Mouse (Mus musculus) embryonic facial prominence, embryonic 14.5 days (tissue): ENCODE results near the gene Tldc2. TPM values are rescaled to one million over a fixed set of nuclear protein-coding genes. Genes with fewer than 3 reads are reported as not detected.
A peak's percentile ranks its signal among the peaks of the same experiment; 100 is the strongest.

Source experiments
- ATAC-seq: fragments of 200-750 bp; cut with Nextera tagmentation; 2 replicates; pipeline ENCODE4 v1.8.0; 2017; ENCODE audit warnings: low read depth, moderate number of reproducible peaks, moderate TSS enrichment
- DNase-seq: peaks from one replicate; pipeline ENCODE4 v3.0.0-alpha.2; 2015; ENCODE audit warnings: low spot score
- H3K27ac ChIP-seq: fragments of 300-500 bp; sonication (generic); replicated peaks from 2 replicates; pipeline ENCODE4 v1.5.1; 2014; ENCODE audit warnings: low read depth, mild to moderate bottlenecking, low read length, moderate library complexity
- H3K27me3 ChIP-seq: fragments of 300-500 bp; sonication (generic); replicated peaks from 2 replicates; pipeline ENCODE4 v1.6.1; 2014; ENCODE audit warnings: low read length; ENCODE audit not compliant: control insufficient read depth, insufficient read depth
- H3K36me3 ChIP-seq: fragments of 300-500 bp; sonication (generic); 2 replicates; pipeline ENCODE4 v1.6.1; 2014; ENCODE audit warnings: low read length, mixed read lengths; ENCODE audit not compliant: control insufficient read depth, insufficient read depth
- H3K4me1 ChIP-seq: fragments of 300-500 bp; sonication (generic); 2 replicates; pipeline ENCODE4 v1.6.1; 2014; ENCODE audit warnings: antibody characterized with exemption, low read length; ENCODE audit not compliant: control insufficient read depth, insufficient read depth
- H3K4me2 ChIP-seq: fragments of 300-500 bp; sonication (generic); 2 replicates; pipeline ENCODE4 v1.6.1; 2014; ENCODE audit warnings: low read depth, mild to moderate bottlenecking, low read length, moderate library complexity, mixed read lengths
- H3K4me3 ChIP-seq: fragments of 300-500 bp; sonication (generic); 2 replicates; pipeline ENCODE4 v1.5.1; 2014; ENCODE audit warnings: low read depth, mild to moderate bottlenecking, low read length
- H3K9ac ChIP-seq: fragments of 300-500 bp; sonication (generic); 2 replicates; pipeline ENCODE4 v1.6.1; 2014; ENCODE audit warnings: low read depth, mild to moderate bottlenecking, low read length, moderate library complexity, mixed read lengths
- H3K9me3 ChIP-seq: fragments of 300-500 bp; sonication (generic); 2 replicates; pipeline ENCODE4 v1.6.1; 2016; ENCODE audit warnings: low read length; ENCODE audit not compliant: control insufficient read depth
- WGBS: fragments of 180-500 bp; shearing (Covaris S2); extraction: QIAGEN DNeasy Blood & Tissue Kit; methylation state at CpG from one replicate; pipeline ENCODE4 v1.1.7; 2014; 5-methylcytosine and 5-hydroxymethylcytosine counted together
- polyA plus RNA-seq: library from polyadenylated mRNA; unstranded; fragments of >200 nt; fragmentation: Nextera tagmentation; extraction: Ambion mirVana; gene quantifications from 2 replicates; pipeline ENCODE4 v1.2.1, GENCODE M21; 2014

Tldc2 gene
- polyA plus RNA-seq, 1 experiment from 2014 or later, result not detected

DNA sequence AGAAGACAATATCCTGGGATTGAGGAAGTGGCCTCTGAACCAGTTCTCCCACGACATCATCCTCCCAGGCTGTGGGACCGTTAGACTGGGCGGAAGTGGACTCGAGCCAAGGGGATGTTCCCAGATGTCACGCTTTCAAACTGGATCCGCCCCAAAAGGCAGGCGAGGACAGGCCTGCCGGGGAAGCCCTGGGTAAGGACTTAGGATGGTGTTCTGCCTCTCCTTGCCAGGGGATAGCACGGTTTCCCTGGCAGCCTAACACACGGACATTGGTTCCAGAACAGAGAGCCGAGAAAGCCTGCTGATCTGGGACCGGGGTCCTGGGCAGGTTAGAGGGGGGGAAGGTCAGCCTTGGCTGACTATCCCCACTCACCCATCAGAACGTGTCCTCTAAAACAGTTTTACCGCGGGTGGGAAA is 9.2 kb upstream of the Tldc2 start:
- Histone ChIP-seq H3K27ac (peak overlapping the region; percentile 92), H3K27me3 (no peaks in the 10 kb centered on the region), H3K36me3 (peaks cover 24% of the 10 kb centered on the region; the same call in 1 of the 2 replicates), H3K4me3 (peak overlapping the region; percentile 92), H3K4me2 (peak overlapping the region; percentile 70), H3K4me1 (peaks cover 49% of the 10 kb centered on the region), H3K9ac (peak overlapping the region; percentile 92), H3K9me3 (no peaks in the 10 kb centered on the region)
- DNase-seq (peak; percentile 88), ATAC-seq (no peak)
- under 1% methylated on average over 15 of the region's 15 CpGs for WGBS

DNA sequence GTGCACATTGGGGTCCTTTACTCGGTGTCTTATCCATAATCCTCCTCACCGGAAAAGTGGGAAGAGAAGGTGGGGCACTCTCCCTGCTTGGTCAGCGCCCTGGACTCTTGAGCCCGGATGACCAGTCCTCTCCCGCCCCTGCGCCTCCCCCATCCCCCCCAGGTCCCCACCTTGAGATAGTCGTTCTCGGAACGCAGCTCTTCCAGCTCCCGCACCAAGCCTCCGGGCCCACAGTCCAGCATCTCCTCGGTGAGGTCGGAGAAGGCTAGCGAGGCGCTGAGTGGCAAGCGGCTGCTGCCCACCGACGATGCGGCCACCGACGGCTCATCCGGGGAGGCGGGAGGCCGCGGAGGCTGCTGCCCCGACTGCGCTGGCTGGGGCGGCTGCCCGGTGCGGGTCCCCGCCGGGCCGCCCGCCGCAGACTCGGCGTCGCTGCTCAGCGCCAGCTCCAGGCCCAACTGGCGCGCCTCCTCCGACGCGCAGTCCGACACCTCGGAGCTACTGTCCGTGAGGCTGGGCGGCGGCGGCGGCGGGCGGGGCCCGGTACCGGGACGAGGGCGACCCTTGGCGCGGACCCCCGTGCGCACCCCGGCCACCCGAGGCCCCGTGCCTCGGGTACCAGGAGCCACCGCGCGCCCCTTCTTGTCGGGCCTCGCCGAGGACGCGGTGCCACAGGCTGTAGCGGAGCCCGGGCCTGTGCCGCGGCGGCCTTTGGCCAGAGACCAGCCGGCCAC is 8.6 kb upstream of the Tldc2 start:
- WGBS, result 0% methylated on average over 9 of the region's 79 CpGs
- H3K27me3 ChIP-seq, result no peaks in the 10 kb centered on the region
- no peaks in the 10 kb centered on the region for H3K9me3 ChIP-seq
- DNase-seq, result no peak
- peak overlapping the region; percentile 92 for H3K27ac ChIP-seq
- peaks cover 19% of the 10 kb centered on the region; the same call in 1 of the 2 replicates for H3K36me3 ChIP-seq
- peak; percentile 1; the same call in 1 of the 2 replicates for ATAC-seq
- peak overlapping the region; percentile 92 for H3K9ac ChIP-seq
- peaks cover 44% of the 10 kb centered on the region for H3K4me1 ChIP-seq
- H3K4me3 ChIP-seq, result peak overlapping the region; percentile 92
- H3K4me2 ChIP-seq, result peak overlapping the region; percentile 70

DNA sequence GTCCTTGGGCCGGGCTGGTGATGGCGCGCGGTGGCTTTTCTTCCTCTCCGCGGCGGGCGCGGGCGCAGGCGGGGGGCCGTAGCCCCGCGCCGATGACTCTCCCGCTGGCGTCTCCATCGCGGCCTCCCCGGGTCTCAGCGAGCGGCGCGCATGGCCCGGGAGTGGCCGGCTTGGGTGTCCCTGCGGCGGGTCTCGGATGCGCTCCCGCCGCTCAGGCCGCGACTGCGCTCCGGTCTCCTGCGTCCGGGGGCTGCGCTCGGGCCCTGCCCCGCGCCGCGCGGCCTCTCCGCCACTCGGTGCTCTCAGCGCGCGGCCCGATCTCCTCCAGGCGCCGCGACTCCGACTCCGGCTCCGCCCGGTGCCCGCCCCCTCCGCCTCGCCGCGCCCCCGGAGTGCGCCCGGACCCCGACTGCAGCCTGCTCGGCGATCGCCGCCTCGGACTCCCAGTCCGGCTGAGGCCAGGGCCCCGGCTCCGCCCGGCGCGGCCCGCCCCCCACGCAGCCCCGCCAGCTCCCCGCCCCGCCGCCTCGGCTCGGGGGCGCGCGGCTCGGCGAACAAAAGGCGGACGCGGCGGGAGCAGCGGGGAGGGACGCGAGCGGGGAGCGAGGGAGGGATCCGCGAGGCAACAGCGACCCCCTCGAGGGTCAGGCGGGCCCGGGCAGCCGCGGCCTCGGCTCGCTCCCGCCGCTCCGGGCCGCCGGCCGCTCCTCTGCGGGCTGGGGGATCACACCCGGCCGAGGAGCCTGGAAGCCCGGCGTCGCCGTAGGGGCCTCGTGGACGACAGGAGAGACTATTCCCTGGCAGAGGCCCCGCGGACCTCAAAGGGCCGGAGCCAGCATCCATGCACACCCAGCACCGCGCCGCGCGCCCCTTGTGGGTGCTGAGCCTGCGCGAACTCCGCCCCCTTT is 7.8 kb upstream of the Tldc2 start, which contains the start of gene Soga1:
Soga1 (minus strand) TSS at position 462 of the 908 bp plus-strand sequence.
- H3K4me3 ChIP-seq, result peak within 1 kb of the TSS; percentile 92
- H3K4me2 ChIP-seq, result peak within 1 kb of the TSS; percentile 70
- peaks cover 13% of the 10 kb centered on the region; the same call in 1 of the 2 replicates for H3K36me3 ChIP-seq
- H3K9ac ChIP-seq, result peak within 1 kb of the TSS; percentile 92
- H3K4me1 ChIP-seq, result peaks cover 38% of the 10 kb centered on the region
- H3K9me3 ChIP-seq, result no peaks in the 10 kb centered on the region
- WGBS, result 0% methylated on average over 8 of the region's 136 CpGs
- DNase-seq, result peak; percentile 93
- peak within 1 kb of the TSS; percentile 92 for H3K27ac ChIP-seq
- ATAC-seq, result peak; percentile 90
- no peaks in the 10 kb centered on the region for H3K27me3 ChIP-seq

DNA sequence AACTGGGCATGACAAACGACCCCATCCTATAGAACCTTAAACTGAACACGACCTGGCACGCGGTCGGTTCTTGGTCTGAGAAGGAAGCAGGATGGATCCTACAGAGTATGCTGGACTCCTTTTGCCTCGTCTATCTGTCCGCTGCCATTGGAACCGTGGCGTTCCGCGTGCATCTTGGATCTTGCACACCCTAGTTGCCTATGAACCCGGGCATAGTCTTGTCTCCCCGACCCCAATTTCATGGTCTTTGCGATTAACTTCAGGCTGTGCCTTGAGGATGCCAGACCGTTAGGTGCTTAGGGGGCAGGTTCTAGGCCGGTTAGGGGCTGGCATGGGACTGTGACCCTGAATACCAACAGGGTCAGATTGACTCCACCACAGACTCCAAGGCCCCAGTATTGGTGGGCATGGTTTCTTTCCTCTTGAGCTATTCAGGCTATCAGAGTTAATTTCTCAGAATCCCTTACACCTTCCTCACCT is 7.1 kb upstream of the Tldc2 start:
- Histone ChIP-seq H3K27me3 (no peaks in the 10 kb centered on the region), H3K27ac (peak overlapping the region; percentile 92), H3K36me3 (peaks cover 13% of the 10 kb centered on the region; the same call in 1 of the 2 replicates), H3K4me2 (peak overlapping the region; percentile 70), H3K9me3 (no peaks in the 10 kb centered on the region), H3K4me1 (peaks cover 31% of the 10 kb centered on the region), H3K4me3 (peak overlapping the region; percentile 92), H3K9ac (peak overlapping the region; percentile 92)
- 15% methylated on average over 15 of the region's 16 CpGs for whole genome bisulfite sequencing
- ATAC-seq (no peak), DNase-seq (no peak)

DNA sequence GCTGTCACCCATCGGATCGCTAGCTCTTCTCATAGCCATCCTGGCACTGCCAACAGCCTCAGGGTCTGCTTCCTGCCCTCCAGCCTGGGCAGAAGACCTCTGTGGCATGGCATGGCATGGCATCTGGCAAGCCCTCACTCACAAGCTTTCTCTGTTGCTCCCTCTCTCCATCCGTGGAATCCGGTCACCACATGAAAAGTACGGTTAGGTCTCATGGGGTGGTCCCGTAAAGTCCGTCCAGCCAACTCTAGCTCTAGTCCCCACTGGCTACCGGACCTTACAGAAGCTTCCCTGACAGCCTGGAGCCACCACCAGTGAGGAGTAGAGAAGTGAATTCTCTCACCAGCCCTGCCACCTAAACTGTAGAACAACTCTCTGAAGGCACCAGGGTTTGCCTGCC is 5.5 kb upstream of the Tldc2 start:
- 0 out of 2 replicates have a peak, but pooled peaks cover 4% of the 10 kb centered on the region for H3K36me3 ChIP-seq
- no peak overlapping the region for H3K4me2 ChIP-seq
- 96% methylated on average over 8 of the region's 8 CpGs for WGBS
- H3K9me3 ChIP-seq, result no peaks in the 10 kb centered on the region
- peaks cover 15% of the 10 kb centered on the region for H3K4me1 ChIP-seq
- no peak overlapping the region for H3K9ac ChIP-seq
- H3K27me3 ChIP-seq, result no peaks in the 10 kb centered on the region
- H3K27ac ChIP-seq, result no peak overlapping the region
- H3K4me3 ChIP-seq, result no peak overlapping the region
- DNase-seq (no peak), ATAC-seq (no peak)

DNA sequence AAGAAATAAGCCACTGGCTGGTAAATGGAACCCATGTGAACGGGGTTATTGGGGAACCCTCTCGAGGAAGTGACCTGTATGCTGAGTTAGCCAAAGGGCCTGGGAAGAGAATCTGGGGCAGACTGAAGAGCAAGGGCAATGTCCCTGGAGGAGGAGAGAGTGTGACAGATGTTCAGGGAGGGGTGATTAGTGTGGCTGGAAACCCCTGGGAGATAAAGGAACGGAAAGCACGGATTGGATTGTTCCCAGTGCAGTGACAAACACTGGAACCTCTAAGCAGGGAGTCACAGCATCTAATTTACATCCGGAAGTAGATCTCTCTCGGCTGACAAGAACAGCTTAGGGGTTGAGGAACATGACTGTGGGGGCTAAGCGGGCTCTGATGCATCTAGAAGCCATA is 4.9 kb upstream of the Tldc2 start:
- ATAC-seq (no peak), DNase-seq (no peak)
- Histone ChIP-seq H3K4me3 (no peak overlapping the region), H3K9ac (no peak overlapping the region), H3K9me3 (no peaks in the 10 kb centered on the region), H3K27me3 (no peaks in the 10 kb centered on the region), H3K4me2 (no peak overlapping the region), H3K36me3 (no peaks in the 10 kb centered on the region), H3K27ac (no peak overlapping the region), H3K4me1 (peaks cover 9% of the 10 kb centered on the region; the same call in 1 of the 2 replicates)
- 29% methylated on average over 7 of the region's 7 CpGs for WGBS

DNA sequence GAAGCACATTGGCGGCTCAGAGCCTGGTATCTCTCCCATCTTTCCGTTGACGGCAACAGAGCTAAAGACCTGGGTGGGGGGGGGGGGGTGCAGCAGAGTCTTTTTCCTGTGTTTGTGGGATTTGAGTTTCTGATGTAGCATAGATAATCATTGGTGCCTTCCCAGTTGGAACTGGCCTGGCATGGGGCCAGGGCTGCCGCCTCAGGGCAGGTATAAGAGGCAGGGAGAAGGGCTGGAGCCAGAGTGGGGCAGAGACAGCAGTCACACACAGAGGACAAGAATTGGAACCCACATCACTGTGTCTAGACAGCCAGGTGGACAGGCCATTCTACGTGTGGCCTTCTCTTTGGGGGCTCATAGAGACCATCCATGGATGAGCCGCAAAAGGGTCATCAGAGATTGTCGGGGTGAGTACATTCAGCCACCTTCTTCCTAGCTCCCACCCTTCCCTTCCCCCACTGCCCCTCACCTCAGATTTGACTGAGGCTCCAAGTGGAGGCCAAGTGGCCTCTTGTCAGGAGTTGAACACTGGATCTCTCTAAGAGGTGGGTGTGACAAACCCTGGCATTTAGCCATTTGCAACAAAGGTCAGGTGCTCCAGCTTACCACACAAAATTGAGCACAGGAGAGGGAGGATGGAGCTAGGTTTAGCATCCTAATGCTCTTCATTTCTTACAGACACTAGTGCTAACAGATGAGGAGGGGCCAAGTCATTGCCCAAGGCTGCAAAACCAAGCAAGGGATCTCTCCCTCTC is 1.8 kb upstream of the Tldc2 start:
- DNase-seq (no peak), ATAC-seq (no peak)
- no peaks in the 10 kb centered on the region for H3K27me3 ChIP-seq
- no peak overlapping the region for H3K4me2 ChIP-seq
- no peak overlapping the region for H3K4me3 ChIP-seq
- no peak overlapping the region for H3K27ac ChIP-seq
- no peak overlapping the region for H3K9ac ChIP-seq
- H3K9me3 ChIP-seq, result no peaks in the 10 kb centered on the region
- no peaks in the 10 kb centered on the region for H3K36me3 ChIP-seq
- WGBS, result 86% methylated on average over 7 of the region's 7 CpGs
- H3K4me1 ChIP-seq, result peaks cover under 1% of the 10 kb centered on the region; the same call in 1 of the 2 replicates
